Mouse (Mus musculus) bone marrow macrophage, adult 2 months (primary cell): ENCODE results near the gene Znhit3. TPM values are rescaled to one million over a fixed set of nuclear protein-coding genes. Genes with fewer than 3 reads are reported as not detected.

ENCODE experiments used
- H3K27ac ChIP-seq: 2 replicates; pipeline ENCODE4 v1.5.1; 2012; ENCODE audit warnings: low read depth, low read length; ENCODE audit not compliant: insufficient read depth
- H3K4me1 ChIP-seq: 2 replicates; pipeline ENCODE4 v1.6.1; 2012; ENCODE audit warnings: low read length; ENCODE audit not compliant: control insufficient read depth, insufficient read depth
- H3K4me3 ChIP-seq: 2 replicates; pipeline ENCODE4 v1.5.1; 2012; ENCODE audit warnings: mild to moderate bottlenecking, low read length, moderate library complexity; ENCODE audit not compliant: insufficient read depth
- CTCF ChIP-seq: IDR thresholded peaks from 2 replicates; pipeline ENCODE4 v1.5.1; 2012; ENCODE audit warnings: low read depth, mild to moderate bottlenecking, low read length, moderate library complexity
- POLR2A ChIP-seq: IDR thresholded peaks from 2 replicates; pipeline ENCODE4 v1.6.1; 2012; ENCODE audit warnings: mild to moderate bottlenecking, low read depth, low read length, borderline replicate concordance
- polyA plus RNA-seq: library from polyadenylated mRNA; stranded (reverse); fragments of >200 nt; gene quantifications from 2 replicates; pipeline ENCODE4 v1.2.4, GENCODE M21; 2012; ENCODE audit not compliant: missing spikeins, insufficient read depth, insufficient read length

The Znhit3 gene
- polyA plus RNA-seq, 1 experiment: 12.1 TPM

DNA sequence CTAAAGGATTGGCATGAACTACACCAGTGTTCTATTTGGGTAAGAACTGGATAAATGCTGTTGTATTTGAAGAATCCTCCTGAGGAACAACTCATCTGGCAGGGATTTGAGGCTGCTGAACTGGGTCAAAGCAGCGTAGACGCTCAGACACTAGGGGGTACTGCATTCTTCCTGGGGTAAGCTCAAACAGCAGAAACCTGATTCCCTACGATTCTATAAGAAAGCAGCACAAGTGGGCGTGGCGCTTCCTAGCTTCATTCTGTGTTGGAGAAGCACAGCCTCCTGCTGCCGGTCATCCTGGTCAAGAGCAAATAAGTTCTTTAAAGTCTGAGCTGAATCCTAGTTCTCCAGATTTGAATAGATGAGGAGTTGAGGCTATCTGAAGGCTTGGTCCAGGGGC, 16.1 kb upstream of the Znhit3 start:
- no peak for TF ChIP-seq CTCF
- no peak for TF ChIP-seq POLR2A
- H3K27ac ChIP-seq: no peak overlapping the region
- H3K4me1 ChIP-seq: no peaks in the 10 kb centered on the region
- no peak overlapping the region for H3K4me3 ChIP-seq

GRCm38 (mm10) chr11:84920981-84921380, 4.8 kb upstream of the Znhit3 start:
- H3K27ac ChIP-seq: no peak overlapping the region
- no peak overlapping the region for H3K4me3 ChIP-seq
- TF ChIP-seq POLR2A: no peak
- no peaks in the 10 kb centered on the region for H3K4me1 ChIP-seq

DNA sequence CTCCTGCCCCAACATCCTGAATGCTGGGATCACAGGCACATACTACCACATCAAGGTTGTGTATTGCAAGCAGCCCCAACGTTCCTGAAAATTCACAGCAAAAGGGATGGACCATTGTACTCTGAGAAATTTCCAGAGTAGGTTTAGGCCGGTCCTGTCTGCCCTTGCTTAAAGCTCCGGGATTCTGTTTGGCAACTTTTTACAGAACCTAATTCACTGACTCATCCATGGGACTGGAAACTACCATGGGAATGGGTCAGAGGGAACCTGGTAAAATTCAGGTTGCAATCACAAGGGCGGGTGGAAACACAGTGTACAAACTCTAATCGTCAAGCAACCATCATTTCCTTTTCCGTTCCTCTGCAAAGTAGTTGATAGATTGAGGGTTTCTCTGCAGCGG, 3.8 kb upstream of the Znhit3 start:
- Histone ChIP-seq H3K4me1 (no peaks in the 10 kb centered on the region), H3K4me3 (no peak overlapping the region), H3K27ac (no peak overlapping the region)
- TF ChIP-seq CTCF: no peak
- TF ChIP-seq POLR2A: no peak

DNA sequence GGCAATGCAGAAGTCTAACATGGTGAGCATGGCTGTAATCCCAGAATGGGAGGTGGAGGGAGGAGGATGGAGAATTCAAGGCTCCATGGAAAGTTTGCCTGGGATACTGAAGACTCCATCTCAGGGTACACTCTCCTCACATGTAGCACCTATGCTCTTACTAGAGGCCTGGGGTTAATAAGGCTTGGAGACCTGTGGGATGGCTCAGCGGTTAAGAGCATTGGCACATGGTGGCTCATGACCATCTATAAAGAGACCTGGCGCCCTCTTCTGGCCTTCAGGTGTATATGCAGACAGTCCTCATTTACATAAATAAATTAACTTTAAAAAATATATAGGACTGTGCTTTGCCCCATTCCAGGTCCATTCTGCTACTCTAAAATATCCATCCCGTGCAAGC, 3.1 kb upstream of the Znhit3 start:
- Histone ChIP-seq H3K4me3 (no peak overlapping the region), H3K27ac (no peak overlapping the region), H3K4me1 (no peaks in the 10 kb centered on the region)
- TF ChIP-seq CTCF (peak; percentile 21; the same call in 1 of the 2 replicates), POLR2A (no peak)

GRCm38 (mm10) chr11:84918425-84918824, 2.3 kb upstream of the Znhit3 start:
- TF ChIP-seq CTCF (peak; percentile 97), POLR2A (no peak)
- Histone ChIP-seq H3K27ac (no peak overlapping the region), H3K4me3 (no peak overlapping the region), H3K4me1 (no peaks in the 10 kb centered on the region)

- H3K4me1 ChIP-seq: no peaks in the 10 kb centered on the region
- H3K4me3 ChIP-seq: peak overlapping the region; percentile 90; the same call in 1 of the 2 replicates
- no peak overlapping the region for H3K27ac ChIP-seq
- TF ChIP-seq CTCF (no peak), POLR2A (no peak)
Observed at GRCm38 (mm10) chr11:84916703-84917300, 636 bp upstream of the Znhit3 start.

DNA sequence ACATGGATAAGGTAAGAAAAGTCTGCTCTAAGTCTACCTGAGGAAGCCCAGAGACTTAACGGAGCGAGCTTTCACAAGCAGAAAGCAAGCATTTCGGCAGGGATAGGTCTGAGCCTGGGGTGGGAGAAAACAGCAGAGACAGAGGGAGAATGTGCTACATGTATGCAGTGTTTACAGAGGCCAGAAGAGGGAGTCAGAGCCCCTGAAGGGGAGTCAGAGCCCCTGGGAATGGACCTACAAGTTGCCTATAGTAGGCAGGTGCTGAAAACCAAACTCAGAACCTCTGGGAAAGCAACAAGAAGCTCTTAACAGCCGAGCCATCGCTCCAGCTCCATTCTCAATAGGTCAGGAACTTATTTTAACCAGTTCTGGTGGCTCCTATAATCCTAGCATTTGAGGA, 1.5 kb downstream of the Znhit3 start:
- Histone ChIP-seq H3K27ac (no peak overlapping the region), H3K4me3 (no peak overlapping the region), H3K4me1 (no peaks in the 10 kb centered on the region)
- no peak for TF ChIP-seq CTCF
- TF ChIP-seq POLR2A: no peak

DNA sequence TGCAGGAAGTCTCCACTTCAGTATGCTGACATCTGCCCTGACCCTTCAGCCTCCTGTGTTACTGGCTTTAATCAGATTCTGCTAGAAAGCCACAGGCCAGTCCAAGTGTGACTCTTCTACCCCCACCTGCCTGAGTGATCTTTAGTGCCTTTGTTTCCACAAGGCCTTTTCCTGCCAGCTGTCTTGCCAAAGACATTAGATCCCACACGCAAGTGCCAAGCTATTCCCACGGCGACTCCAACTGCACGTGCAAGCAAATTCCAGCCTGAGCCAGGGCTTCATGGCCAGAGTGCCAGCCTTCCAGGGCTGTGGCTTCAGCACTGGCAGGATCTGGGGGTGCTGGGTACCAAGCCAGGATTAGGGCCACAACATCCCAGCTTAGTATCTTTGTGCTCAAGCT, 5.8 kb downstream of the Znhit3 start:
- no peaks in the 10 kb centered on the region for H3K4me1 ChIP-seq
- H3K4me3 ChIP-seq: no peak overlapping the region
- TF ChIP-seq POLR2A: no peak
- no peak for TF ChIP-seq CTCF

DNA sequence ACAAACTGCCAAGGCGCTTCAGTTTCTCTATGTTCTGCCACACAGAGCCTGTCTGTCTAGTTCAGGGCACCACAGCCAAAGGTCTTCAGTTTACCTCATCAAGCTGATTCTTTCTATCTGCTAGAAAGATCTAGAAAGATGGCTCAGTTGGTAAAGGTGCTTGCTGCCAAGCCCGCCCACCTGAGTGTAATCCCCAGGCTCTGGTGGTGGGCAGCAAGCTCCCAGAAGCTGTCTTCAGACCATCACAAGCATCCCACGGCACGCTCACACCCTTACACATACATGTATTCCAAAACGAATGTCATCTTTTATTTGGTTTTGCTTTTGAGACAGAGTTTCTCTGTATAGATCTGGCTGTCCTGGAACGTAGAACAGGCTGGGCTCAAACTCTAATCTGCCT, 7.7 kb downstream of the Znhit3 start:
- Histone ChIP-seq H3K4me3 (no peak overlapping the region), H3K4me1 (no peaks in the 10 kb centered on the region), H3K27ac (no peak overlapping the region)
- TF ChIP-seq POLR2A (no peak), CTCF (no peak)

More for the DNA sequence above, 5.8 kb downstream of the Znhit3 start:
- no peak overlapping the region for H3K27ac ChIP-seq

DNA sequence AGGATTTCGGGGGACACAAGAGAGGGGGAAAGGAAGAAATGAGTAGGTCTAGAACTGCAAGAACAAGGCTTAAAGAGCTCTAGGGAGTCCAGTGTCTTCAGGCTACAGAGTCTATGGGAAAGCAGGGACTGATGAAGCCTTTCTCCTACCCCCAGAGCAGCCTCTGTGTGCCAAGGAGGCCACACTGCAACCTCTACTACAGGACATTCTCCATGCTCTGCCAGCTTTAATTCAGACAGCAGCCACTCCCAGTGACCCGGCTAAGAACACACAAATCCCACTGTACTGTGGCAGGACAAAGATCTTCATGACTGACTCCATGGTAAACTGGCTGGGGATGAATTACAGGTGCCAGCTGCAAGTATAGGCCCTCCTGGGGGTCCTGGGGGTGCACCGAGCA, 9.1 kb downstream of the Znhit3 start:
- Histone ChIP-seq H3K27ac (no peak overlapping the region), H3K4me1 (no peaks in the 10 kb centered on the region), H3K4me3 (no peak overlapping the region)
- TF ChIP-seq CTCF (no peak), POLR2A (no peak)
